Mouse (Mus musculus): ENCODE measurements around the gene Palld. TPM values are rescaled to one million over a fixed set of nuclear protein-coding genes. Genes with fewer than 3 reads are reported as not detected.

Gene Palld
- total and polyA plus RNA-seq, 3 experiments, result 0.33 TPM; not detected in 2

- ATAC-seq (ENCODE audit: extremely low read depth, insufficient number of reproducible peaks, low FRiP score, poor library complexity, severe bottlenecking), result no peak
- DNase-seq (ENCODE audit: low spot score), result no peak
- TF ChIP-seq TAL1 (conservative IDR thresholded peaks at IDR 0.05; ENCODE audit: low read depth, low read length), result no peak
- no peak for TF ChIP-seq POLR2AphosphoS5 (IDR thresholded peaks at IDR 0.05; ENCODE audit: insufficient replicate concordance, low read depth, low read length)
- no peak for TF ChIP-seq GATA2 (IDR thresholded peaks at IDR 0.05; ENCODE audit: borderline replicate concordance, low read depth, low read length)
- no peak for TF ChIP-seq CTCF (IDR thresholded peaks at IDR 0.05; ENCODE audit: low read depth, low read length)
- TF ChIP-seq GATA1 (IDR thresholded peaks at IDR 0.05; ENCODE audit: borderline replicate concordance, low read length), result no peak
- no peaks in the 10 kb centered on the region for H3K9me3 ChIP-seq (replicated peaks)
- H3K4me3 ChIP-seq (ENCODE audit: low read depth, low read length), result no peak overlapping the region
- H3K4me1 ChIP-seq (ENCODE audit: insufficient read depth, low read depth, low read length), result no peaks in the 10 kb centered on the region
- no peaks in the 10 kb centered on the region for H3K36me3 ChIP-seq (replicated peaks)
- H3K27me3 ChIP-seq (ENCODE audit: insufficient read depth, low read length), result no peaks in the 10 kb centered on the region
These were observed 219.6 kb downstream of the Palld start for GRCm38 (mm10) chr8:61682902-61683301.

- no peaks in the 10 kb centered on the region for H3K9me3 ChIP-seq (replicated peaks)
- DNase-seq (ENCODE audit: low spot score) (no peak), ATAC-seq (ENCODE audit: extremely low read depth, insufficient number of reproducible peaks, low FRiP score, poor library complexity, severe bottlenecking) (no peak)
- no peaks in the 10 kb centered on the region for H3K27me3 ChIP-seq (ENCODE audit: insufficient read depth, low read length)
- TF ChIP-seq TAL1 (conservative IDR thresholded peaks at IDR 0.05; ENCODE audit: low read depth, low read length) (no peak), GATA2 (IDR thresholded peaks at IDR 0.05; ENCODE audit: borderline replicate concordance, low read depth, low read length) (no peak), CTCF (IDR thresholded peaks at IDR 0.05; ENCODE audit: low read depth, low read length) (no peak), POLR2AphosphoS5 (IDR thresholded peaks at IDR 0.05; ENCODE audit: insufficient replicate concordance, low read depth, low read length) (no peak), GATA1 (IDR thresholded peaks at IDR 0.05; ENCODE audit: borderline replicate concordance, low read length) (no peak)
- no peak overlapping the region for H3K4me3 ChIP-seq (ENCODE audit: low read depth, low read length)
- no peaks in the 10 kb centered on the region for H3K4me1 ChIP-seq (ENCODE audit: insufficient read depth, low read depth, low read length)
- no peaks in the 10 kb centered on the region for H3K36me3 ChIP-seq (replicated peaks)
These were observed 221.3 kb downstream of the Palld start for GRCm38 (mm10) chr8:61681217-61681616.

GRCm38 (mm10) chr8:61677227-61677626, 225.3 kb downstream of the Palld start:
- no peak for TF ChIP-seq TAL1 (conservative IDR thresholded peaks at IDR 0.05; ENCODE audit: low read depth, low read length)
- no peak for TF ChIP-seq POLR2AphosphoS5 (IDR thresholded peaks at IDR 0.05; ENCODE audit: insufficient replicate concordance, low read depth, low read length)
- TF ChIP-seq CTCF (IDR thresholded peaks at IDR 0.05; ENCODE audit: low read depth, low read length), result no peak
- no peak for TF ChIP-seq GATA2 (IDR thresholded peaks at IDR 0.05; ENCODE audit: borderline replicate concordance, low read depth, low read length)
- TF ChIP-seq GATA1 (IDR thresholded peaks at IDR 0.05; ENCODE audit: borderline replicate concordance, low read length), result no peak
- ATAC-seq (ENCODE audit: extremely low read depth, insufficient number of reproducible peaks, low FRiP score, poor library complexity, severe bottlenecking) (no peak), DNase-seq (ENCODE audit: low spot score) (no peak)
- Histone ChIP-seq H3K4me3 (ENCODE audit: low read depth, low read length) (no peak overlapping the region), H3K36me3 (replicated peaks) (no peaks in the 10 kb centered on the region), H3K4me1 (ENCODE audit: insufficient read depth, low read depth, low read length) (no peaks in the 10 kb centered on the region), H3K9me3 (replicated peaks) (no peaks in the 10 kb centered on the region), H3K27me3 (ENCODE audit: insufficient read depth, low read length) (no peaks in the 10 kb centered on the region)

GRCm38 (mm10) chr8:61671151-61671550, 231.3 kb downstream of the Palld start:
- H3K27me3 ChIP-seq (ENCODE audit: insufficient read depth, low read length), result no peaks in the 10 kb centered on the region
- H3K9me3 ChIP-seq (replicated peaks), result no peaks in the 10 kb centered on the region
- DNase-seq (ENCODE audit: low spot score) (no peak), ATAC-seq (ENCODE audit: extremely low read depth, insufficient number of reproducible peaks, low FRiP score, poor library complexity, severe bottlenecking) (no peak)
- H3K4me1 ChIP-seq (ENCODE audit: insufficient read depth, low read depth, low read length), result no peaks in the 10 kb centered on the region
- no peaks in the 10 kb centered on the region for H3K36me3 ChIP-seq (replicated peaks)
- TF ChIP-seq POLR2AphosphoS5 (IDR thresholded peaks at IDR 0.05; ENCODE audit: insufficient replicate concordance, low read depth, low read length), result no peak
- TF ChIP-seq CTCF (IDR thresholded peaks at IDR 0.05; ENCODE audit: low read depth, low read length), result no peak
- TF ChIP-seq GATA1 (IDR thresholded peaks at IDR 0.05; ENCODE audit: borderline replicate concordance, low read length), result no peak
- H3K4me3 ChIP-seq (ENCODE audit: low read depth, low read length), result no peak overlapping the region

GRCm38 (mm10) chr8:61670376-61670775, 232.1 kb downstream of the Palld start:
- no peak overlapping the region for H3K4me3 ChIP-seq (ENCODE audit: low read depth, low read length)
- no peaks in the 10 kb centered on the region for H3K4me1 ChIP-seq (ENCODE audit: insufficient read depth, low read depth, low read length)
- no peak for TF ChIP-seq GATA1 (IDR thresholded peaks at IDR 0.05; ENCODE audit: borderline replicate concordance, low read length)
- no peak for TF ChIP-seq GATA2 (IDR thresholded peaks at IDR 0.05; ENCODE audit: borderline replicate concordance, low read depth, low read length)
- no peak for TF ChIP-seq TAL1 (conservative IDR thresholded peaks at IDR 0.05; ENCODE audit: low read depth, low read length)
- no peak for TF ChIP-seq POLR2AphosphoS5 (IDR thresholded peaks at IDR 0.05; ENCODE audit: insufficient replicate concordance, low read depth, low read length)
- TF ChIP-seq CTCF (IDR thresholded peaks at IDR 0.05; ENCODE audit: low read depth, low read length), result no peak
- DNase-seq (ENCODE audit: low spot score) (no peak), ATAC-seq (ENCODE audit: extremely low read depth, insufficient number of reproducible peaks, low FRiP score, poor library complexity, severe bottlenecking) (no peak)
- no peaks in the 10 kb centered on the region for H3K27me3 ChIP-seq (ENCODE audit: insufficient read depth, low read length)
- H3K9me3 ChIP-seq (replicated peaks), result no peaks in the 10 kb centered on the region
- no peaks in the 10 kb centered on the region for H3K36me3 ChIP-seq (replicated peaks)

- no peaks in the 10 kb centered on the region for H3K36me3 ChIP-seq (replicated peaks)
- no peak for ATAC-seq (ENCODE audit: extremely low read depth, insufficient number of reproducible peaks, low FRiP score, poor library complexity, severe bottlenecking)
These were observed 235.6 kb downstream of the Palld start for GRCm38 (mm10) chr8:61666919-61667318.

More at GRCm38 (mm10) chr8:61666919-61667318, 235.6 kb downstream of the Palld start:
- H3K27me3 ChIP-seq (ENCODE audit: insufficient read depth, low read length), result no peaks in the 10 kb centered on the region
- no peaks in the 10 kb centered on the region for H3K4me1 ChIP-seq (ENCODE audit: insufficient read depth, low read depth, low read length)
- DNase-seq (ENCODE audit: low spot score), result no peak
- H3K9me3 ChIP-seq (replicated peaks), result no peaks in the 10 kb centered on the region
- no peak for TF ChIP-seq GATA1 (IDR thresholded peaks at IDR 0.05; ENCODE audit: borderline replicate concordance, low read length)
- no peak for TF ChIP-seq CTCF (IDR thresholded peaks at IDR 0.05; ENCODE audit: low read depth, low read length)
- no peak for TF ChIP-seq GATA2 (IDR thresholded peaks at IDR 0.05; ENCODE audit: borderline replicate concordance, low read depth, low read length)
- TF ChIP-seq TAL1 (conservative IDR thresholded peaks at IDR 0.05; ENCODE audit: low read depth, low read length), result no peak
- no peak for TF ChIP-seq POLR2AphosphoS5 (IDR thresholded peaks at IDR 0.05; ENCODE audit: insufficient replicate concordance, low read depth, low read length)
- no peak overlapping the region for H3K4me3 ChIP-seq (ENCODE audit: low read depth, low read length)
